Mouse (Mus musculus): ENCODE measurements at regions not wholly inside any gene's neighbourhood (a gene's known extent, or its start where the extent isn't known, plus 50 kb on each side); places are given as distances from the start of the nearest gene placed in this dataset.

GRCm38 (mm10) chr17:9757725-9758251, 88.3 kb upstream of the Pabpc6 start:
- ATAC-seq (ENCODE audit: insufficient read depth, low FRiP score, low TSS enrichment): no peak
- H3K27ac ChIP-seq (ENCODE audit: low read depth, low read length): no peak overlapping the region

GRCm38 (mm10) chr17:9756675-9757074, 87.2 kb upstream of the Pabpc6 start:
- ATAC-seq (ENCODE audit: insufficient read depth, low FRiP score, low TSS enrichment) (no peak), DNase-seq (ENCODE audit: low spot score) (no peak)
- Histone ChIP-seq H3K4me2 (ENCODE audit: low read depth) (no peak overlapping the region), H3K4me3 (ENCODE audit: low read depth, low read length) (no peak overlapping the region), H3K27ac (ENCODE audit: low read depth, low read length) (no peak overlapping the region), H3K4me1 (ENCODE audit: control insufficient read depth, insufficient read depth, low read length) (peaks cover 6% of the 10 kb centered on the region), H3K36me3 (ENCODE audit: control insufficient read depth, insufficient read depth, low read length) (no peaks in the 10 kb centered on the region), H3K27me3 (ENCODE audit: control insufficient read depth, insufficient read depth, low read length) (no peaks in the 10 kb centered on the region), H3K9me3 (ENCODE audit: control insufficient read depth, low read length) (no peaks in the 10 kb centered on the region), H3K9ac (ENCODE audit: low read length) (no peak overlapping the region)
- WGBS: 78% methylated on average over 12 of the region's 12 CpGs

More at GRCm38 (mm10) chr17:9757725-9758251, 88.3 kb upstream of the Pabpc6 start:
- Histone ChIP-seq H3K27me3 (ENCODE audit: control insufficient read depth, insufficient read depth, low read length) (no peaks in the 10 kb centered on the region), H3K4me1 (ENCODE audit: control insufficient read depth, insufficient read depth, low read length) (peaks cover 8% of the 10 kb centered on the region), H3K36me3 (ENCODE audit: control insufficient read depth, insufficient read depth, low read length) (no peaks in the 10 kb centered on the region), H3K9ac (ENCODE audit: low read length) (no peak overlapping the region), H3K9me3 (ENCODE audit: control insufficient read depth, low read length) (no peaks in the 10 kb centered on the region), H3K4me3 (ENCODE audit: low read depth, low read length) (no peak overlapping the region), H3K4me2 (ENCODE audit: low read depth) (no peak overlapping the region)
- 93% methylated on average over 4 of the region's 4 CpGs for WGBS
- no peak for DNase-seq (ENCODE audit: low spot score)

GRCm38 (mm10) chr17:9756196-9756595, 86.7 kb upstream of the Pabpc6 start:
- Histone ChIP-seq H3K4me2 (ENCODE audit: low read depth) (no peak overlapping the region), H3K9me3 (ENCODE audit: control insufficient read depth, low read length) (no peaks in the 10 kb centered on the region), H3K4me3 (ENCODE audit: low read depth, low read length) (no peak overlapping the region), H3K9ac (ENCODE audit: low read length) (no peak overlapping the region), H3K4me1 (ENCODE audit: control insufficient read depth, insufficient read depth, low read length) (peaks cover 6% of the 10 kb centered on the region), H3K27me3 (ENCODE audit: control insufficient read depth, insufficient read depth, low read length) (no peaks in the 10 kb centered on the region), H3K27ac (ENCODE audit: low read depth, low read length) (no peak overlapping the region), H3K36me3 (ENCODE audit: control insufficient read depth, insufficient read depth, low read length) (no peaks in the 10 kb centered on the region)
- DNase-seq (ENCODE audit: low spot score) (peak; percentile 75), ATAC-seq (ENCODE audit: insufficient read depth, low FRiP score, low TSS enrichment) (no peak)
- 63% methylated on average over 3 of the region's 3 CpGs for WGBS

GRCm38 (mm10) chr17:9755576-9755975, 86.1 kb upstream of the Pabpc6 start:
- H3K4me1 ChIP-seq (ENCODE audit: control insufficient read depth, insufficient read depth, low read length): peaks cover 6% of the 10 kb centered on the region
- WGBS: 73% methylated on average over 4 of the region's 4 CpGs
- DNase-seq (ENCODE audit: low spot score): no peak

GRCm38 (mm10) chr17:9754884-9755405, 85.4 kb upstream of the Pabpc6 start:
- ATAC-seq (ENCODE audit: insufficient read depth, low FRiP score, low TSS enrichment) (no peak), DNase-seq (ENCODE audit: low spot score) (no peak)
- 84% methylated on average over 2 of the region's 2 CpGs for WGBS
- Histone ChIP-seq H3K4me2 (ENCODE audit: low read depth) (no peak overlapping the region), H3K36me3 (ENCODE audit: control insufficient read depth, insufficient read depth, low read length) (no peaks in the 10 kb centered on the region), H3K27me3 (ENCODE audit: control insufficient read depth, insufficient read depth, low read length) (no peaks in the 10 kb centered on the region), H3K4me3 (ENCODE audit: low read depth, low read length) (no peak overlapping the region), H3K9ac (ENCODE audit: low read length) (no peak overlapping the region), H3K4me1 (ENCODE audit: control insufficient read depth, insufficient read depth, low read length) (peaks cover 2% of the 10 kb centered on the region; the same call in 1 of the 2 replicates), H3K27ac (ENCODE audit: low read depth, low read length) (no peak overlapping the region), H3K9me3 (ENCODE audit: control insufficient read depth, low read length) (no peaks in the 10 kb centered on the region)

More at GRCm38 (mm10) chr17:9755576-9755975, 86.1 kb upstream of the Pabpc6 start:
- no peaks in the 10 kb centered on the region for H3K36me3 ChIP-seq (ENCODE audit: control insufficient read depth, insufficient read depth, low read length)
- no peaks in the 10 kb centered on the region for H3K27me3 ChIP-seq (ENCODE audit: control insufficient read depth, insufficient read depth, low read length)
- no peak overlapping the region for H3K9ac ChIP-seq (ENCODE audit: low read length)
- ATAC-seq (ENCODE audit: insufficient read depth, low FRiP score, low TSS enrichment): no peak
- no peak overlapping the region for H3K27ac ChIP-seq (ENCODE audit: low read depth, low read length)
- H3K9me3 ChIP-seq (ENCODE audit: control insufficient read depth, low read length): no peaks in the 10 kb centered on the region
- H3K4me2 ChIP-seq (ENCODE audit: low read depth): no peak overlapping the region
- no peak overlapping the region for H3K4me3 ChIP-seq (ENCODE audit: low read depth, low read length)

GRCm38 (mm10) chr17:9752848-9753247, 83.3 kb upstream of the Pabpc6 start:
- no peaks in the 10 kb centered on the region for H3K9me3 ChIP-seq (ENCODE audit: control insufficient read depth, low read length)
- no peaks in the 10 kb centered on the region for H3K27me3 ChIP-seq (ENCODE audit: control insufficient read depth, insufficient read depth, low read length)
- DNase-seq (ENCODE audit: low spot score) (no peak), ATAC-seq (ENCODE audit: insufficient read depth, low FRiP score, low TSS enrichment) (no peak)
- no peak overlapping the region for H3K9ac ChIP-seq (ENCODE audit: low read length)
- no peak overlapping the region for H3K27ac ChIP-seq (ENCODE audit: low read depth, low read length)
- peaks cover 2% of the 10 kb centered on the region; the same call in 1 of the 2 replicates for H3K4me1 ChIP-seq (ENCODE audit: control insufficient read depth, insufficient read depth, low read length)
- H3K36me3 ChIP-seq (ENCODE audit: control insufficient read depth, insufficient read depth, low read length): no peaks in the 10 kb centered on the region
- WGBS: 91% methylated on average over 4 of the region's 4 CpGs
- no peak overlapping the region for H3K4me3 ChIP-seq (ENCODE audit: low read depth, low read length)
- H3K4me2 ChIP-seq (ENCODE audit: low read depth): no peak overlapping the region

GRCm38 (mm10) chr17:9751348-9752170, 82.0 kb upstream of the Pabpc6 start:
- H3K27me3 ChIP-seq (ENCODE audit: control insufficient read depth, insufficient read depth, low read length): no peaks in the 10 kb centered on the region
- H3K4me3 ChIP-seq (ENCODE audit: low read depth, low read length): no peak overlapping the region
- DNase-seq (ENCODE audit: low spot score) (no peak), ATAC-seq (ENCODE audit: insufficient read depth, low FRiP score, low TSS enrichment) (no peak)
- H3K9me3 ChIP-seq (ENCODE audit: control insufficient read depth, low read length): no peaks in the 10 kb centered on the region
- H3K36me3 ChIP-seq (ENCODE audit: control insufficient read depth, insufficient read depth, low read length): no peaks in the 10 kb centered on the region
- H3K4me1 ChIP-seq (ENCODE audit: control insufficient read depth, insufficient read depth, low read length): 0 out of 2 replicates have a peak, but pooled peaks cover 2% of the 10 kb centered on the region
- H3K27ac ChIP-seq (ENCODE audit: low read depth, low read length): no peak overlapping the region
- H3K9ac ChIP-seq (ENCODE audit: low read length): no peak overlapping the region
- 48% methylated on average over 13 of the region's 13 CpGs for WGBS
- H3K4me2 ChIP-seq (ENCODE audit: low read depth): no peak overlapping the region

GRCm38 (mm10) chr17:9750046-9750445, 80.5 kb upstream of the Pabpc6 start:
- WGBS: 91% methylated on average over 8 of the region's 8 CpGs
- no peak overlapping the region for H3K27ac ChIP-seq (ENCODE audit: low read depth, low read length)

GRCm38 (mm10) chr17:9749301-9749700, 79.8 kb upstream of the Pabpc6 start:
- ATAC-seq (ENCODE audit: insufficient read depth, low FRiP score, low TSS enrichment) (no peak), DNase-seq (ENCODE audit: low spot score) (no peak)
- H3K4me1 ChIP-seq (ENCODE audit: control insufficient read depth, insufficient read depth, low read length): no peaks in the 10 kb centered on the region
- H3K9me3 ChIP-seq (ENCODE audit: control insufficient read depth, low read length): no peaks in the 10 kb centered on the region
- H3K27me3 ChIP-seq (ENCODE audit: control insufficient read depth, insufficient read depth, low read length): no peaks in the 10 kb centered on the region
- H3K4me2 ChIP-seq (ENCODE audit: low read depth): no peak overlapping the region
- no peak overlapping the region for H3K9ac ChIP-seq (ENCODE audit: low read length)
- no peaks in the 10 kb centered on the region for H3K36me3 ChIP-seq (ENCODE audit: control insufficient read depth, insufficient read depth, low read length)
- 94% methylated on average over 3 of the region's 3 CpGs for WGBS
- no peak overlapping the region for H3K4me3 ChIP-seq (ENCODE audit: low read depth, low read length)
- no peak overlapping the region for H3K27ac ChIP-seq (ENCODE audit: low read depth, low read length)

More at GRCm38 (mm10) chr17:9750046-9750445, 80.5 kb upstream of the Pabpc6 start:
- Histone ChIP-seq H3K4me3 (ENCODE audit: low read depth, low read length) (no peak overlapping the region), H3K27me3 (ENCODE audit: control insufficient read depth, insufficient read depth, low read length) (no peaks in the 10 kb centered on the region), H3K9ac (ENCODE audit: low read length) (no peak overlapping the region), H3K36me3 (ENCODE audit: control insufficient read depth, insufficient read depth, low read length) (no peaks in the 10 kb centered on the region), H3K9me3 (ENCODE audit: control insufficient read depth, low read length) (no peaks in the 10 kb centered on the region), H3K4me1 (ENCODE audit: control insufficient read depth, insufficient read depth, low read length) (no peaks in the 10 kb centered on the region), H3K4me2 (ENCODE audit: low read depth) (no peak overlapping the region)
- ATAC-seq (ENCODE audit: insufficient read depth, low FRiP score, low TSS enrichment) (no peak), DNase-seq (ENCODE audit: low spot score) (no peak)

All from neural tube, embryonic 11.5 days (tissue).